In the genomic region with DNA sequence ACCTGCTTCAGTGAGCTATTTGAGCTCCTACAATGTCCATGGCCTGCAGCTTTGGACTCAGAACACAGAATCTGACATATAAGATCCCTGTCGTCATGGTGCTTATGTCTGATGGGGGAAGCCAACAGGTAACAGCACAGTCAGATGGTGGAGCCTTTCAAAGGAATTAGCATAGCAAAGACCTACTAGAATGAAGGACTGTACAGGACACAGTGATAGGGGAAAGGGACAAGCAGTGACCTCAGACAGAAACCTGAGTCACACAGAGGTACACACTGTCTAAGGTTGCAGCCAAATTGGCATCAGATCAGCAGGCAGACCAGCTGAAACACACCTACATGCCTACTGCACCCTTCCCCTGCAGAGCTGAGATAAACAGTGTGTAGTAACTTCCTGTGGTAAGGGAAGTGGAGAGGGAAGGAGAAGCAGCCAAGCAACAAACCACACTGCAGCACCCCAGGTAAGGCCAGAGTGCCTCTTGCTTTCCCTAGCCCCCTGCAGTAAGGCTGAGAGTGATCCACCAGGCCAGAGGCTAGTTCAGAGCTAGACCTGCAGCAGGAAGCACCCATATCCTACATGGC, we compare ENCODE assay signal across 3 mouse cellular contexts. TPM values are rescaled to one million over a fixed set of nuclear protein-coding genes. Genes with fewer than 3 reads are reported as not detected.
"Had no signal": no experiment of that assay in that cellular context is flagged by ENCODE, and none has a peak within 500 bp of the region (broad histone marks: within the 10 kb centered on the region; RNA-seq: fewer than 3 reads in every experiment).

No protein-coding gene starts in this region.

RNA-seq across cellular contexts. Expression of a gene that starts 16.1 kb away (rescaled TPM):
- total RNA-seq: layer of hippocampus, adult 2 months; layer of hippocampus, postnatal 10 days; left cerebral cortex, postnatal 36 days had no signal

RNA-seq across cellular contexts. Expression of a gene that starts 25.9 kb away (rescaled TPM):
- total RNA-seq: layer of hippocampus, adult 2 months; layer of hippocampus, postnatal 10 days; left cerebral cortex, postnatal 36 days had no signal

RNA-seq across cellular contexts. Expression of a gene that starts 39.9 kb away (rescaled TPM):
- total RNA-seq: layer of hippocampus, adult 2 months; layer of hippocampus, postnatal 10 days; left cerebral cortex, postnatal 36 days had no signal

RNA-seq across cellular contexts. Expression of a gene that starts 57.5 kb away (rescaled TPM):
- total RNA-seq: layer of hippocampus, adult 2 months; layer of hippocampus, postnatal 10 days; left cerebral cortex, postnatal 36 days had no signal
